Mouse (Mus musculus) MEL (cell line): ENCODE data around the gene D10Wsu102e. TPM values are rescaled to one million over a fixed set of nuclear protein-coding genes. Genes with fewer than 3 reads are reported as not detected.

ENCODE experiments used
- DNase-seq: peaks from one replicate; pipeline ENCODE4 v3.0.0; 2011; ENCODE audit warnings: low read depth, low spot score
- H3K27ac ChIP-seq: 2 replicates; pipeline ENCODE4 v1.5.1; 2012; ENCODE audit warnings: low read depth, mild to moderate bottlenecking, control low read depth, low read length, moderate library complexity; ENCODE audit not compliant: control insufficient read depth
- H3K27me3 ChIP-seq, 2 experiments: fragments of 150-350 bp in 1 of 2; sonication (generic) in 1 of 2; 2 replicates each; pipeline ENCODE4 v1.6.1; 2012; ENCODE audit warnings: low read length in 2 of 2, mild to moderate bottlenecking in 2 of 2, improper control_type of control experiment in 1 of 2, moderate library complexity in 1 of 2; ENCODE audit not compliant: insufficient read depth in 2 of 2, control insufficient read depth in 1 of 2
- H3K36me3 ChIP-seq, 2 experiments: 2 replicates each; pipeline ENCODE4 v1.6.1; 2012 to 2014; ENCODE audit warnings: low read length in 2 of 2, improper control_type of control experiment in 1 of 2, inconsistent platforms in 1 of 2, mild to moderate bottlenecking in 1 of 2; ENCODE audit not compliant: insufficient read depth in 2 of 2, control insufficient read depth in 1 of 2
- H3K4me1 ChIP-seq, 2 experiments: fragments of 150-350 bp in 1 of 2; sonication (generic) in 1 of 2; 2 replicates each; pipeline ENCODE4 v1.6.1; 2012; ENCODE audit warnings: low read length in 2 of 2, improper control_type of control experiment in 1 of 2, mild to moderate bottlenecking in 1 of 2; ENCODE audit not compliant: insufficient read depth in 2 of 2, control insufficient read depth in 1 of 2
- H3K4me3 ChIP-seq, 2 experiments: fragments of 150-350 bp in 1 of 2; sonication (generic) in 1 of 2; 2 replicates each; pipeline ENCODE4 v1.5.1; 2012; ENCODE audit warnings: low read depth in 2 of 2, low read length in 2 of 2, mild to moderate bottlenecking in 2 of 2, moderate library complexity in 2 of 2, control low read depth in 1 of 2, improper control_type of control experiment in 1 of 2; ENCODE audit not compliant: control insufficient read depth in 1 of 2, insufficient read depth in 1 of 2
- H3K79me2 ChIP-seq: 2 replicates; pipeline ENCODE4 v1.6.1; 2012; ENCODE audit warnings: mild to moderate bottlenecking, low read length, moderate library complexity; ENCODE audit not compliant: control insufficient read depth, poor library complexity, insufficient read depth
- H3K9ac ChIP-seq: 2 replicates; pipeline ENCODE4 v1.6.1; 2012; ENCODE audit warnings: low read depth, mild to moderate bottlenecking, control low read depth, low read length, moderate library complexity; ENCODE audit not compliant: control insufficient read depth, poor library complexity, severe bottlenecking
- H3K9me3 ChIP-seq: fragments of 150-350 bp; sonication (generic); replicated peaks from 2 replicates; pipeline ENCODE4 v1.6.1; 2012; ENCODE audit warnings: mild to moderate bottlenecking, low read length, improper control_type of control experiment, moderate library complexity; ENCODE audit not compliant: insufficient read depth
- BHLHE40 ChIP-seq: IDR thresholded peaks from 2 replicates; pipeline ENCODE4 v1.6.1; 2012; ENCODE audit warnings: low read depth, mild to moderate bottlenecking, inconsistent platforms, low read length, improper control_type of control experiment, borderline replicate concordance
- CTCF ChIP-seq, 3 experiments: IDR thresholded peaks in 2 of 3; conservative IDR thresholded peaks in 1 of 3; 2 replicates each; pipeline ENCODE4 v1.5.1; 2011 to 2012; ENCODE audit warnings: low read length in 3 of 3, low read depth in 2 of 3, mild to moderate bottlenecking in 2 of 3, improper control_type of control experiment in 1 of 3, inconsistent platforms in 1 of 3, mixed read lengths in 1 of 3, moderate library complexity in 1 of 3; ENCODE audit not compliant: control insufficient read depth in 1 of 3, insufficient read depth in 1 of 3, poor library complexity in 1 of 3, severe bottlenecking in 1 of 3
- E2F4 ChIP-seq: IDR thresholded peaks from 2 replicates; pipeline ENCODE4 v1.6.1; 2011; ENCODE audit warnings: low read depth, low read length, improper control_type of control experiment, borderline replicate concordance
- EP300 ChIP-seq, 2 experiments: IDR thresholded peaks; 2 replicates each; pipeline ENCODE4 v1.6.1; 2011; ENCODE audit warnings: improper control_type of control experiment in 2 of 2, low read length in 2 of 2, low read depth in 1 of 2, mild to moderate bottlenecking in 1 of 2
- GATA1 ChIP-seq: IDR thresholded peaks from 2 replicates; pipeline ENCODE4 v1.6.1; 2011; ENCODE audit warnings: low read depth, low read length, improper control_type of control experiment
- MAX ChIP-seq: IDR thresholded peaks from 2 replicates; pipeline ENCODE4 v1.6.1; 2011; ENCODE audit warnings: low read length, improper control_type of control experiment
- MAZ ChIP-seq: IDR thresholded peaks from 2 replicates; pipeline ENCODE4 v1.6.1; 2012; ENCODE audit warnings: low read depth, mild to moderate bottlenecking, inconsistent platforms, low read length, improper control_type of control experiment
- MEF2A ChIP-seq: IDR thresholded peaks from 2 replicates; pipeline ENCODE4 v1.6.1; 2014; ENCODE audit warnings: low read depth, mild to moderate bottlenecking, inconsistent platforms, low read length, improper control_type of control experiment; ENCODE audit not compliant: poor library complexity, insufficient replicate concordance, severe bottlenecking; ENCODE audit errors: extremely low read depth
- MYC ChIP-seq: IDR thresholded peaks from 2 replicates; pipeline ENCODE4 v1.6.1; 2011; ENCODE audit warnings: low read depth, mild to moderate bottlenecking, low read length, improper control_type of control experiment, moderate library complexity
- POLR2A ChIP-seq, 2 experiments: IDR thresholded peaks; 2 replicates each; pipeline ENCODE4 v1.6.1; 2011 to 2012; ENCODE audit warnings: low read length in 2 of 2, mild to moderate bottlenecking in 2 of 2, control low read depth in 1 of 2, improper control_type of control experiment in 1 of 2, low read depth in 1 of 2, moderate library complexity in 1 of 2; ENCODE audit not compliant: control insufficient read depth in 1 of 2, insufficient read depth in 1 of 2, poor library complexity in 1 of 2
- POLR2AphosphoS5 ChIP-seq: IDR thresholded peaks from 2 replicates; pipeline ENCODE4 v1.6.1; 2012; ENCODE audit warnings: low read depth, borderline replicate concordance, mild to moderate bottlenecking, inconsistent platforms, low read length, moderate library complexity, mixed read lengths
- RAD21 ChIP-seq: IDR thresholded peaks from 2 replicates; pipeline ENCODE4 v1.6.1; 2011; ENCODE audit warnings: mild to moderate bottlenecking, low read depth, low read length, improper control_type of control experiment
- RCOR1 ChIP-seq: IDR thresholded peaks from 2 replicates; pipeline ENCODE4 v1.6.1; 2012; ENCODE audit warnings: low read depth, mild to moderate bottlenecking, inconsistent platforms, low read length, improper control_type of control experiment
- SMC3 ChIP-seq: IDR thresholded peaks from 2 replicates; pipeline ENCODE4 v1.6.1; 2011; ENCODE audit warnings: low read depth, low read length, improper control_type of control experiment
- TAL1 ChIP-seq: IDR thresholded peaks from 2 replicates; pipeline ENCODE4 v1.6.1; 2012; ENCODE audit warnings: mild to moderate bottlenecking, inconsistent platforms, low read length, moderate library complexity, mixed read lengths
- TBP ChIP-seq: IDR thresholded peaks from 2 replicates; pipeline ENCODE4 v1.8.0; 2011; ENCODE audit warnings: low read depth, low read length, improper control_type of control experiment
- TCF12 ChIP-seq: IDR thresholded peaks from 2 replicates; pipeline ENCODE4 v1.6.1; 2014; ENCODE audit warnings: low read depth, mild to moderate bottlenecking, inconsistent platforms, low read length, improper control_type of control experiment, moderate library complexity
- USF1 ChIP-seq: IDR thresholded peaks from 2 replicates; pipeline ENCODE4 v1.6.1; 2014; ENCODE audit warnings: low read depth, mild to moderate bottlenecking, inconsistent platforms, low read length, improper control_type of control experiment, moderate library complexity
- USF2 ChIP-seq, 2 experiments: IDR thresholded peaks; 2 replicates each; pipeline ENCODE4 v1.6.1; 2011 to 2012; ENCODE audit warnings: improper control_type of control experiment in 2 of 2, low read length in 2 of 2, borderline replicate concordance in 1 of 2, inconsistent platforms in 1 of 2, low read depth in 1 of 2, mild to moderate bottlenecking in 1 of 2; ENCODE audit not compliant: insufficient read depth in 1 of 2
- ZC3H11A ChIP-seq: IDR thresholded peaks from 2 replicates; pipeline ENCODE4 v1.6.1; 2012; ENCODE audit warnings: low read depth, mild to moderate bottlenecking, inconsistent platforms, low read length, improper control_type of control experiment
- ZKSCAN1 ChIP-seq: IDR thresholded peaks from 2 replicates; pipeline ENCODE4 v1.6.1; 2012; ENCODE audit warnings: low read depth, mild to moderate bottlenecking, inconsistent platforms, low read length, improper control_type of control experiment, moderate library complexity
- polyA plus RNA-seq, 2 experiments: library from polyadenylated mRNA; stranded (reverse) in 1 of 2; unstranded in 1 of 2; fragments of >175 nt in 1 of 2; fragments of >200 nt in 1 of 2; gene quantifications; 2 replicates each; pipeline versions ENCODE4 v1.2.1 to v1.2.4; 2012; ENCODE audit warnings: low replicate concordance in 2 of 2, low read depth in 1 of 2; ENCODE audit not compliant: insufficient read length in 2 of 2, insufficient read depth in 1 of 2, missing spikeins in 1 of 2
- total RNA-seq: library from RNA; depleted of rRNA; stranded (reverse); fragments of 300-350 nt; gene quantifications from 2 replicates; pipeline ENCODE4 v1.2.3, GENCODE M21; 2012

The D10Wsu102e gene
- total and polyA plus RNA-seq, 3 experiments, result 1.9 to 2.7 (median 2.2) TPM

DNA sequence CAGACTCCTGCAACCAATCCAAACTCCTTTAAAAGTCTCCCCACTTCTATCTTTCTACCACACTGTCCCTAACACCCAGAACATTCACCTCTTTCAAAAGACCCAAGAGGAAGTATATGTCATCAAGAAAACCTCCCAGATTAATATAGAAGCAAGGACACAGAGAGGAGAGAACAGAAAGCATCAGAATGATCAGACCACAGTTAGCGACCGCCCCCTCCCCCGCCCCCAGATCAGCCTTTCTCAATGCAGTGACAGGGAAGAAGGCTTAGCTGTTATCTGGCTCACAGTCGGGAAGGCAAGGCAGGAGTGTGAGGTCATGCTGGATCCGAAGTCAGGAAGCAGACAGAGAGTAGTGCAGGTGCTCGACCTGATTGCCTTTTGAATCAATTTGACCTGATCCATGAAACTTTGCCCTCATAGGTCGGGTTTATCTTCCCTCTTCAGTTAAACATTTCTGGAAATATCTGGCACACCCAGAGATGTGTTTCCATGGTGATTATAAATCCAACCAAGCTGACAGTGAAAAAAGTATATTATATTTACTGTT, 37.4 kb upstream of the D10Wsu102e start:
- Histone ChIP-seq H3K27ac (no peak overlapping the region), H3K9me3 (no peaks in the 10 kb centered on the region), H3K27me3 (peaks cover 0 to 6% of the 10 kb centered on the region in 2 experiments; a peak in 2 of 4 replicates), H3K4me3 (no peak overlapping the region), H3K36me3 (no peaks in the 10 kb centered on the region; a peak in 1 of 4 replicates), H3K9ac (no peak overlapping the region), H3K4me1 (peaks cover 0 to 5% of the 10 kb centered on the region in 2 experiments; a peak in 2 of 4 replicates), H3K79me2 (no peaks in the 10 kb centered on the region)
- TF ChIP-seq MYC, result no peak
- no peak for TF ChIP-seq MAZ
- TF ChIP-seq USF2 (IDR thresholded peaks at IDR 0.05; ENCODE audit: borderline replicate concordance in 1 of 2, insufficient read depth in 1 of 2, low read depth in 1 of 2, low read length in 2 of 2), result no peak
- no peak for TF ChIP-seq ZKSCAN1
- no peak for TF ChIP-seq POLR2AphosphoS5
- TF ChIP-seq EP300 (IDR thresholded peaks at IDR 0.05; ENCODE audit: low read depth in 1 of 2, low read length in 2 of 2), result no peak
- peak; percentile 19 for DNase-seq

DNA sequence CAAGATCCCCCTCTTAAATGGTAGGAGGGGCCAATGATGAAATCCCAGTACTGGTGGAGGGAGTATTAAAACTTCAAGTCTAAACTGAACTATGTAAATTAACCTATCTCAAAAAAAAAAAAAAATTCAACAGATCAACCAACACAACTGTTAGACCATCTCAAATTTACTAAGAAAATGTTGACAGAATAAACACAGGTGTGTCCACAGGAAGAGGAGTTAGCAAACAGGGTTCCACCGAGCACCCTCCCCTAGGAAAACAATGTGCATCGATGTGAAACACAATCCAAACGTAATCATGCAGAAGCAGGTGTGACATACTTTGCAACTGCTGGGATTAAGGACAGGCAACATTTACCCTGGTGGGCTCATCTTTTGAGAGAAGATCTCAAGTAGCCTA, 35.1 kb upstream of the D10Wsu102e start:
- Histone ChIP-seq H3K36me3 (no peaks in the 10 kb centered on the region; a peak in 1 of 4 replicates), H3K9me3 (no peaks in the 10 kb centered on the region), H3K4me1 (peaks cover 0 to 5% of the 10 kb centered on the region in 2 experiments; a peak in 2 of 4 replicates), H3K79me2 (no peaks in the 10 kb centered on the region), H3K9ac (no peak overlapping the region), H3K4me3 (no peak overlapping the region), H3K27me3 (peaks cover 0 to 6% of the 10 kb centered on the region in 2 experiments; a peak in 2 of 4 replicates), H3K27ac (no peak overlapping the region)
- DNase-seq, result no peak
- TF ChIP-seq ZKSCAN1 (no peak), SMC3 (no peak), RCOR1 (no peak), MEF2A (no peak), BHLHE40 (no peak), RAD21 (no peak), ZC3H11A (no peak), EP300 (IDR thresholded peaks at IDR 0.05; ENCODE audit: low read depth in 1 of 2, low read length in 2 of 2) (no peak), TBP (no peak), TCF12 (no peak), GATA1 (no peak), E2F4 (no peak), POLR2A (IDR thresholded peaks at IDR 0.05; ENCODE audit: control insufficient read depth in 1 of 2, insufficient read depth in 1 of 2, low read depth in 1 of 2, low read length in 2 of 2, poor library complexity in 1 of 2) (no peak), USF2 (IDR thresholded peaks at IDR 0.05; ENCODE audit: borderline replicate concordance in 1 of 2, insufficient read depth in 1 of 2, low read depth in 1 of 2, low read length in 2 of 2) (no peak), TAL1 (no peak), USF1 (no peak), MAX (no peak), CTCF (IDR thresholded peaks at IDR 0.05 in 2 of 3, conservative IDR thresholded peaks at IDR 0.05 in 1 of 3; ENCODE audit: control insufficient read depth in 1 of 3, insufficient read depth in 1 of 3, low read depth in 2 of 3, low read length in 3 of 3, poor library complexity in 1 of 3, severe bottlenecking in 1 of 3) (no peak)
